Mouse (Mus musculus) E14TG2a.4 (cell line): ENCODE results near the gene Trp53rkb.

Source experiments
- CTCF ChIP-seq: conservative IDR thresholded peaks from 2 replicates; pipeline ENCODE4 v1.5.1; 2014; ENCODE audit warnings: low read length
- POU5F1 ChIP-seq: IDR thresholded peaks from 2 replicates; pipeline ENCODE4 v1.6.1; 2014; ENCODE audit warnings: low read length, borderline replicate concordance

- TF ChIP-seq POU5F1 = no peak
- no peak for TF ChIP-seq CTCF
Observed at GRCm38 (mm10) chr2:166800473-166800857, 8.1 kb downstream of the Trp53rkb start.
